Mouse (Mus musculus) liver, postnatal 0 days (tissue): ENCODE measurements around the gene Pcgf2. TPM values are rescaled to one million over a fixed set of nuclear protein-coding genes. Genes with fewer than 3 reads are reported as not detected.

Experiments used
- ATAC-seq: fragments of 200-750 bp; cut with Nextera tagmentation; 2 replicates; pipeline ENCODE4 v1.8.0; 2017; ENCODE audit warnings: mild to moderate bottlenecking, moderate library complexity
- DNase-seq: peaks from one replicate; pipeline ENCODE4 v3.0.0-alpha.2; 2016
- H3K27ac ChIP-seq: fragments of 300-500 bp; sonication (generic); 2 replicates; pipeline ENCODE4 v1.5.1; 2014; ENCODE audit warnings: antibody characterized with exemption, moderate library complexity, mild to moderate bottlenecking, low read depth
- H3K27me3 ChIP-seq: fragments of 300-500 bp; sonication (generic); 2 replicates; pipeline ENCODE4 v1.6.1; 2014; ENCODE audit warnings: low read length, control low read depth, mixed read lengths; ENCODE audit not compliant: insufficient read depth
- H3K36me3 ChIP-seq: fragments of 300-500 bp; sonication (generic); replicated peaks from 2 replicates; pipeline ENCODE4 v1.6.1; 2014; ENCODE audit warnings: mild to moderate bottlenecking, control low read depth, low read length, moderate library complexity, mixed read lengths; ENCODE audit not compliant: insufficient read depth
- H3K4me1 ChIP-seq: fragments of 300-500 bp; sonication (generic); 2 replicates; pipeline ENCODE4 v1.6.1; 2014; ENCODE audit warnings: antibody characterized with exemption, mild to moderate bottlenecking, control low read depth; ENCODE audit not compliant: insufficient read depth
- H3K4me2 ChIP-seq: fragments of 300-500 bp; sonication (generic); 2 replicates; pipeline ENCODE4 v1.6.1; 2014; ENCODE audit warnings: low read depth, mild to moderate bottlenecking, low read length, moderate library complexity, mixed read lengths
- H3K4me3 ChIP-seq: fragments of 300-500 bp; sonication (generic); 2 replicates; pipeline ENCODE4 v1.5.1; 2014; ENCODE audit warnings: low read depth, low read length
- H3K9ac ChIP-seq: fragments of 300-500 bp; sonication (generic); replicated peaks from 2 replicates; pipeline ENCODE4 v1.6.1; 2014; ENCODE audit warnings: mild to moderate bottlenecking, moderate library complexity
- H3K9me3 ChIP-seq: fragments of 300-500 bp; sonication (generic); 2 replicates; pipeline ENCODE4 v1.6.1; 2016; ENCODE audit warnings: mild to moderate bottlenecking, control low read depth, low read length, mixed read lengths
- CTCF ChIP-seq: sonication (generic); IDR thresholded peaks from 2 replicates; pipeline ENCODE4 v1.5.1; 2016; ENCODE audit warnings: antibody characterized with exemption, low read depth
- EP300 ChIP-seq: IDR thresholded peaks from 2 replicates; pipeline ENCODE4 v1.6.1; 2016; ENCODE audit warnings: antibody characterized with exemption, low read depth, mild to moderate bottlenecking
- WGBS: fragments of 180-500 bp; shearing (Covaris S2); extraction: QIAGEN DNeasy Blood & Tissue Kit; methylation state at CpG from one replicate; pipeline ENCODE4 v1.1.7; 2014; ENCODE audit not compliant: insufficient replicate concordance; 5-methylcytosine and 5-hydroxymethylcytosine counted together
- polyA plus RNA-seq: library from polyadenylated mRNA; unstranded; fragments of >200 nt; fragmentation: Nextera tagmentation; extraction: Ambion mirVana; gene quantifications from 2 replicates; pipeline ENCODE4 v1.2.1, GENCODE M21; 2015

Gene Pcgf2
- polyA plus RNA-seq, 1 experiment from 2014 or later, result 1.9 TPM

- Histone ChIP-seq H3K9ac (no peak overlapping the region), H3K9me3 (no peaks in the 10 kb centered on the region), H3K4me3 (no peak overlapping the region), H3K36me3 (peaks cover 10% of the 10 kb centered on the region), H3K4me2 (no peak overlapping the region), H3K4me1 (peaks cover 21% of the 10 kb centered on the region), H3K27me3 (peaks cover 19% of the 10 kb centered on the region; the same call in 1 of the 2 replicates), H3K27ac (peak overlapping the region; percentile 44; the same call in 1 of the 2 replicates)
- DNase-seq, result no peak
- no peak for TF ChIP-seq EP300
- no peak for TF ChIP-seq CTCF
- ATAC-seq, result peak; percentile 33
- 77% methylated on average over 17 of the region's 17 CpGs for WGBS
Observed at GRCm38 (mm10) chr11:97694921-97695711, 5.2 kb downstream of the Pcgf2 start.

- no peak for ATAC-seq
- peaks cover 19% of the 10 kb centered on the region for H3K4me1 ChIP-seq
- peaks cover 13% of the 10 kb centered on the region; the same call in 1 of the 2 replicates for H3K27me3 ChIP-seq
- no peak overlapping the region for H3K4me3 ChIP-seq
- 68% methylated on average over 4 of the region's 4 CpGs for WGBS
- H3K27ac ChIP-seq, result no peak overlapping the region
- no peak for DNase-seq
- TF ChIP-seq CTCF (no peak), EP300 (no peak)
- H3K36me3 ChIP-seq, result peaks cover 10% of the 10 kb centered on the region
- no peak overlapping the region for H3K4me2 ChIP-seq
- no peaks in the 10 kb centered on the region for H3K9me3 ChIP-seq
- H3K9ac ChIP-seq, result no peak overlapping the region
Observed at GRCm38 (mm10) chr11:97694435-97694834, 5.9 kb downstream of the Pcgf2 start.

GRCm38 (mm10) chr11:97689861-97690260 is 10.4 kb downstream of the Pcgf2 start:
- no peak for ATAC-seq
- H3K9ac ChIP-seq, result no peak overlapping the region
- no peak overlapping the region for H3K4me2 ChIP-seq
- H3K36me3 ChIP-seq, result peaks cover 14% of the 10 kb centered on the region
- peak; percentile 72 for DNase-seq
- H3K27me3 ChIP-seq, result no peaks in the 10 kb centered on the region
- H3K9me3 ChIP-seq, result no peaks in the 10 kb centered on the region
- H3K4me1 ChIP-seq, result peaks cover 16% of the 10 kb centered on the region
- no peak overlapping the region for H3K27ac ChIP-seq
- H3K4me3 ChIP-seq, result no peak overlapping the region
- TF ChIP-seq CTCF, result peak; percentile 96
- no peak for TF ChIP-seq EP300
- WGBS, result 29% methylated on average over 10 of the region's 10 CpGs

GRCm38 (mm10) chr11:97687061-97687460 is 13.2 kb downstream of the Pcgf2 start:
- ATAC-seq (no peak), DNase-seq (no peak)
- peaks cover 18% of the 10 kb centered on the region for H3K4me1 ChIP-seq
- WGBS, result 86% methylated on average over 3 of the region's 3 CpGs
- H3K9me3 ChIP-seq, result no peaks in the 10 kb centered on the region
- TF ChIP-seq EP300, result no peak
- TF ChIP-seq CTCF, result no peak
- H3K27ac ChIP-seq, result no peak overlapping the region
- H3K4me3 ChIP-seq, result no peak overlapping the region
- 0 out of 2 replicates have a peak overlapping the region, but pooled peaks have one; percentile 23 for H3K9ac ChIP-seq
- no peaks in the 10 kb centered on the region for H3K27me3 ChIP-seq
- peak overlapping the region; percentile 68 for H3K4me2 ChIP-seq
- peaks cover 15% of the 10 kb centered on the region for H3K36me3 ChIP-seq

GRCm38 (mm10) chr11:97686322-97686908 is 13.9 kb downstream of the Pcgf2 start:
- peaks cover 17% of the 10 kb centered on the region for H3K36me3 ChIP-seq
- H3K9me3 ChIP-seq, result no peaks in the 10 kb centered on the region
- peak overlapping the region; percentile 38 for H3K4me3 ChIP-seq
- 0 out of 2 replicates have a peak overlapping the region, but pooled peaks have one; percentile 39 for H3K27ac ChIP-seq
- peak overlapping the region; percentile 23 for H3K9ac ChIP-seq
- H3K27me3 ChIP-seq, result no peaks in the 10 kb centered on the region
- peak overlapping the region; percentile 68 for H3K4me2 ChIP-seq
- H3K4me1 ChIP-seq, result peaks cover 18% of the 10 kb centered on the region
- 62% methylated on average over 11 of the region's 11 CpGs for WGBS
- no peak for ATAC-seq
- TF ChIP-seq CTCF, result no peak
- TF ChIP-seq EP300, result no peak
- no peak for DNase-seq

- no peaks in the 10 kb centered on the region for H3K9me3 ChIP-seq
- peak within 1 kb of the TSS; percentile 39; the same call in 1 of the 2 replicates for H3K27ac ChIP-seq
- under 1% methylated on average over 43 of the region's 43 CpGs for WGBS
- peaks cover 13% of the 10 kb centered on the region for H3K36me3 ChIP-seq
- no peaks in the 10 kb centered on the region for H3K27me3 ChIP-seq
- peaks cover 18% of the 10 kb centered on the region for H3K4me1 ChIP-seq
- peak within 1 kb of the TSS; percentile 38 for H3K4me3 ChIP-seq
- peak within 1 kb of the TSS; percentile 23 for H3K9ac ChIP-seq
- DNase-seq (peak; percentile 91), ATAC-seq (peak; percentile 96)
- peak within 1 kb of the TSS; percentile 68 for H3K4me2 ChIP-seq
- TF ChIP-seq EP300 (peak; percentile 43; the same call in 1 of the 2 replicates), CTCF (no peak)
Observed at GRCm38 (mm10) chr11:97685613-97686321, 14.5 kb downstream of the Pcgf2 start, which contains the start of gene Cisd3. Gene Cisd3, plus strand, starts transcription at chr11:97685826.
